Mouse (Mus musculus): Measurements from ENCODE around the gene Optn. TPM values are rescaled to one million over a fixed set of nuclear protein-coding genes. Genes with fewer than 3 reads are reported as not detected.

Gene Optn
- polyA plus RNA-seq, 1 experiment from 2014 or later = 4.3 TPM

GRCm38 (mm10) chr2:5027057-5027456, 36.8 kb downstream of the Optn start:
- Histone ChIP-seq H3K27ac (ENCODE audit: low read depth, low read length) (no peak overlapping the region), H3K36me3 (ENCODE audit: control insufficient read depth, insufficient read depth, low read length) (no peaks in the 10 kb centered on the region), H3K27me3 (ENCODE audit: control insufficient read depth, insufficient read depth, low read length) (no peaks in the 10 kb centered on the region), H3K4me1 (ENCODE audit: control insufficient read depth, insufficient read depth, low read length) (no peaks in the 10 kb centered on the region), H3K4me2 (no peak overlapping the region), H3K4me3 (ENCODE audit: low read depth, low read length) (no peak overlapping the region), H3K9ac (ENCODE audit: low read length) (no peak overlapping the region), H3K9me3 (ENCODE audit: control insufficient read depth, low read length) (no peaks in the 10 kb centered on the region)
- DNase-seq (ENCODE audit: low spot score, missing footprints) (no peak), ATAC-seq (ENCODE audit: low FRiP score) (no peak)
- 65% methylated on average over 6 of the region's 6 CpGs for WGBS

DNA sequence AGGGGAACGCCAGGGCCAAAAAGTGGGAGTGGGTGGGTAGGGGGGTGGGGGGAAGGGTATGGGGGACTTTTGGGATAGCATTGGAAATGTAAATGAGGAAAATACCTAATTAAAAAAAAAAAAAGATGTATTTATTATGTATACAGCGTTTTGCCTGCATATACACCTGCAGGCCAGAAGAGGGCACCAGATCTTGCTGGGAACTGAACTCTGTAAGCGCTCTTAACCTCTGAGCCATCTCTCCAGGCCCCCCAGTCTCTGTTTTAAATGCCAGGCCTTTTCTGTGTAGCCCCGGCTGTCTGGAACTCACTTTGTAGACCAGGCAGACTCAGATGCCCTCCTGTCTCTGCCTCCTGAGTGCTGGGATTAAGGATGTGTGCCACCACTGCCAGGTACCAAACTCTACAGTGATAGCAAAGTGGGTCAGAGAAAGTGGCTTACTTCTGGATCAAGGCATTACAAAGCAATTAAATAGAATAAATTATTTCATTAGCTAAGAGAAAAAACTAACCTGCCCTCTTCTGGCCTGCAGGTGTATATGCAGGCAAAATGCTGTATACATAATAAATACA, 38.6 kb downstream of the Optn start:
- H3K4me1 ChIP-seq (ENCODE audit: control insufficient read depth, insufficient read depth, low read length) = no peaks in the 10 kb centered on the region
- no peaks in the 10 kb centered on the region for H3K27me3 ChIP-seq (ENCODE audit: control insufficient read depth, insufficient read depth, low read length)
- DNase-seq (ENCODE audit: low spot score, missing footprints) (no peak), ATAC-seq (ENCODE audit: low FRiP score) (no peak)
- 41% methylated on average over 3 of the region's 4 CpGs for WGBS
- H3K9me3 ChIP-seq (ENCODE audit: control insufficient read depth, low read length) = no peaks in the 10 kb centered on the region
- H3K4me2 ChIP-seq = no peak overlapping the region
- H3K9ac ChIP-seq (ENCODE audit: low read length) = no peak overlapping the region
- H3K4me3 ChIP-seq (ENCODE audit: low read depth, low read length) = no peak overlapping the region
- H3K27ac ChIP-seq (ENCODE audit: low read depth, low read length) = no peak overlapping the region
- no peaks in the 10 kb centered on the region for H3K36me3 ChIP-seq (ENCODE audit: control insufficient read depth, insufficient read depth, low read length)

GRCm38 (mm10) chr2:5023699-5024399, 40.0 kb downstream of the Optn start:
- ATAC-seq (ENCODE audit: low FRiP score) = no peak

DNA sequence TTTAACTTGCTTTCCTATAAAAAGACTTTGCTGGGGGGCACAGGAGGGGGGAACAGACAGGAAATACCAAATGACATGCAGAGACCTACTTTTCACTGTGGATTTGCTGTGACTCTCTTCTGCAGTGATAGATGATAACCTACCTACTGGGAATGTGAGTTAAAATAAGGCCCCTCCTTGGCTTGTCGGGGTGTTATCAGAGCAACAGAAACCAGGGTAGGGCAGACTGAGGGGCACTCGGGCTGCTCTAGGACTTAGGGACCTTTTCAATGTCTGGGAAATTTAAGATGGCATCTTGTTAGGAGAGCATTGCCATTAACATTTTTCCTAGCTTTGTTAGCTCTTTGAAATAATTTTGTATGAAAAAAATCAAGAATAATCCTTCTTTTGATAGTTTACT, 40.6 kb downstream of the Optn start:
- Histone ChIP-seq H3K27ac (ENCODE audit: low read depth, low read length) (no peak overlapping the region), H3K9ac (ENCODE audit: low read length) (no peak overlapping the region), H3K9me3 (ENCODE audit: control insufficient read depth, low read length) (no peaks in the 10 kb centered on the region), H3K36me3 (ENCODE audit: control insufficient read depth, insufficient read depth, low read length) (no peaks in the 10 kb centered on the region), H3K4me2 (no peak overlapping the region), H3K27me3 (ENCODE audit: control insufficient read depth, insufficient read depth, low read length) (no peaks in the 10 kb centered on the region), H3K4me1 (ENCODE audit: control insufficient read depth, insufficient read depth, low read length) (no peaks in the 10 kb centered on the region), H3K4me3 (ENCODE audit: low read depth, low read length) (no peak overlapping the region)
- DNase-seq (ENCODE audit: low spot score, missing footprints) = no peak
- 84% methylated on average over 2 of the region's 2 CpGs for WGBS
- ATAC-seq (ENCODE audit: low FRiP score) = no peak

More at GRCm38 (mm10) chr2:5023699-5024399, 40.0 kb downstream of the Optn start:
- no peaks in the 10 kb centered on the region for H3K4me1 ChIP-seq (ENCODE audit: control insufficient read depth, insufficient read depth, low read length)
- H3K9me3 ChIP-seq (ENCODE audit: control insufficient read depth, low read length) = no peaks in the 10 kb centered on the region
- DNase-seq (ENCODE audit: low spot score, missing footprints) = no peak
- H3K27me3 ChIP-seq (ENCODE audit: control insufficient read depth, insufficient read depth, low read length) = no peaks in the 10 kb centered on the region
- H3K27ac ChIP-seq (ENCODE audit: low read depth, low read length) = no peak overlapping the region
- H3K4me3 ChIP-seq (ENCODE audit: low read depth, low read length) = no peak overlapping the region
- WGBS = 87% methylated on average over 14 of the region's 14 CpGs
- no peaks in the 10 kb centered on the region for H3K36me3 ChIP-seq (ENCODE audit: control insufficient read depth, insufficient read depth, low read length)
- H3K9ac ChIP-seq (ENCODE audit: low read length) = no peak overlapping the region
- H3K4me2 ChIP-seq = no peak overlapping the region

DNA sequence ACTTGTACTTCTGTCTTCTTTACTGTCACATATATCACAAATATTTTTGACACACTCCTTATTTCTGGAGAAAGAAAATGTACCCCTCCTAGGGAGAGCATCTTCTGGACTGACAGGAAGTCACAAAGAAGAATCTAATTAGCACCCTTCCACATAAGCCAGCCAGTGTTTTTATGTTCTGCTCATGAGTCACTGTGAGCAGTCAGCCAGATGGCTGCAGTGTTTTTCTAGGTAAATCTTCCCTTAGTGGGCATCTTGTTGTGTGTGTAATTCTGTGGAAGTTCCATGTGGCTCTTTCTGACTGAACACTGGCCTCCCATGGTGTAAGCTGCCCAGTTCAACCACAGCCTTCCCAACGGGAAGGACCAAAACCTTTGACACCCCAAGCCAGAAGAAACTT, 44.1 kb downstream of the Optn start:
- DNase-seq (ENCODE audit: low spot score, missing footprints) (no peak), ATAC-seq (ENCODE audit: low FRiP score) (no peak)
- Histone ChIP-seq H3K9me3 (ENCODE audit: control insufficient read depth, low read length) (no peaks in the 10 kb centered on the region), H3K27ac (ENCODE audit: low read depth, low read length) (no peak overlapping the region), H3K36me3 (ENCODE audit: control insufficient read depth, insufficient read depth, low read length) (no peaks in the 10 kb centered on the region), H3K4me2 (no peak overlapping the region), H3K4me3 (ENCODE audit: low read depth, low read length) (no peak overlapping the region), H3K27me3 (ENCODE audit: control insufficient read depth, insufficient read depth, low read length) (no peaks in the 10 kb centered on the region), H3K9ac (ENCODE audit: low read length) (no peak overlapping the region), H3K4me1 (ENCODE audit: control insufficient read depth, insufficient read depth, low read length) (no peaks in the 10 kb centered on the region)
- WGBS = 65% methylated on average over 1 of the region's 1 CpGs

DNA sequence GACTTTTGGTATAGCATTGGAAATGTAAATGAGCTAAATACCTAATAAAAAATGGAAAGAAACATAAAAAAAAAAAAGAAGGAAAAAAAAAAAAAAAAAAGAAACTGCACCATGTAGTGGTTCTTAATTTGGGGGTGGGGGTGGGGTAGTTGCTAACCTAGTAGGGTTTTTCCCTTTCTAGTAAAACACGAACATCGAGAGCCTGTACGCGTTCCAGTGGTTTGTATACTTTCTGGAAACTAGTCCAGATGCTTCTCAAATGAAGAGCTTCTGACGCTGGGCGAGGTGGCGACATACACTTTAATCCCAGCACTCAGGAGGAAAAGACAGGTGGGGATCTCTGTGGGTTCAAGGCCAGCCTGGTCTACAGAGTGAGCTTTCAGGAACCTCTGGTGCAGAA, 46.9 kb downstream of the Optn start:
- Histone ChIP-seq H3K9ac (ENCODE audit: low read length) (no peak overlapping the region), H3K4me3 (ENCODE audit: low read depth, low read length) (no peak overlapping the region), H3K4me2 (no peak overlapping the region), H3K9me3 (ENCODE audit: control insufficient read depth, low read length) (no peaks in the 10 kb centered on the region), H3K27me3 (ENCODE audit: control insufficient read depth, insufficient read depth, low read length) (no peaks in the 10 kb centered on the region), H3K27ac (ENCODE audit: low read depth, low read length) (no peak overlapping the region), H3K4me1 (ENCODE audit: control insufficient read depth, insufficient read depth, low read length) (peaks cover 4% of the 10 kb centered on the region; the same call in 1 of the 2 replicates), H3K36me3 (ENCODE audit: control insufficient read depth, insufficient read depth, low read length) (no peaks in the 10 kb centered on the region)
- 91% methylated on average over 7 of the region's 7 CpGs for WGBS
- no peak for DNase-seq (ENCODE audit: low spot score, missing footprints)
- no peak for ATAC-seq (ENCODE audit: low FRiP score)

DNA sequence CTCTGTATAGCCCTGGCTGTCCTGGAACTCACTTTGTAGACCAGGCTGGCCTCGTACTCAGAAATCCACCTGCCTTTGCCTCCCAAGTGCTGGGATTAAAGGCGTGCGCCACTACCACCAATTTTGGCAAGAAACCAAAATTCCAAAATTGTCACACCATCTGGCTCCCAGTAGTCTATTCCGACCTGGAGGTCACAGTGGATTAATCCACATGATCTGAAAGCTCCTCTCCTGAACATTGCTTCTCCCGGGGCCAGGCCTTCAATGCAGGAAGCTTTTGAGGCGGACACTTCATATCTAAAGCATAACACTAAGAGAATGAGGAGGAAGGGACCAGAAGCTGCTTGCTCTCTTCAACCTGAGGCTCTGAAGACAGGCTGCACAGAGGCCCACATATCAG, 48.3 kb downstream of the Optn start:
- Histone ChIP-seq H3K36me3 (ENCODE audit: control insufficient read depth, insufficient read depth, low read length) (no peaks in the 10 kb centered on the region), H3K9ac (ENCODE audit: low read length) (no peak overlapping the region), H3K27ac (ENCODE audit: low read depth, low read length) (no peak overlapping the region), H3K4me2 (no peak overlapping the region), H3K9me3 (ENCODE audit: control insufficient read depth, low read length) (no peaks in the 10 kb centered on the region), H3K4me3 (ENCODE audit: low read depth, low read length) (no peak overlapping the region), H3K27me3 (ENCODE audit: control insufficient read depth, insufficient read depth, low read length) (no peaks in the 10 kb centered on the region), H3K4me1 (ENCODE audit: control insufficient read depth, insufficient read depth, low read length) (peaks cover 10% of the 10 kb centered on the region; the same call in 1 of the 2 replicates)
- WGBS = 89% methylated on average over 6 of the region's 6 CpGs
- ATAC-seq (ENCODE audit: low FRiP score) (no peak), DNase-seq (ENCODE audit: low spot score, missing footprints) (no peak)

DNA sequence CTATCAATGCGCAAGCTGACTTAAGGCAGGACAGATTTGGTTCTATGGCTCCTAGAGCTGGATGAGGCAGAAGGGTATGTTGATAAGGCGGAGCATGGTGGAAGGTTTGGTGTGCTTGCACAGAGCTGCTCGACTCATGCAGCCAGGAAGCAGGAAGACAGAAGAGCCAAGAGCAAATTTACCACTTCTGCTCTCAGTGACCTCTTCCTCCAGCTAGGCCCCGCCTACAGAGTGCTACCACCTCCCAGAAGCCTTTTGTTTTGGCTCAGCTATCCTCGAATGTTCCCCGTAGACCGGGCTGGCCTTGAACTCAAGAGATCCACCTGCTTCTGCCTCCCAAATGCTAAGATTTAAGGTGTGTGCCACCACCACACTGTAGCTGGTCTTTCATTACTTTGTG, 49.2 kb downstream of the Optn start:
- 81% methylated on average over 7 of the region's 7 CpGs for WGBS
- H3K4me1 ChIP-seq (ENCODE audit: control insufficient read depth, insufficient read depth, low read length) = peaks cover 10% of the 10 kb centered on the region; the same call in 1 of the 2 replicates
- DNase-seq (ENCODE audit: low spot score, missing footprints) (no peak), ATAC-seq (ENCODE audit: low FRiP score) (no peak)
- no peak overlapping the region for H3K9ac ChIP-seq (ENCODE audit: low read length)
- no peak overlapping the region for H3K4me2 ChIP-seq
- no peak overlapping the region for H3K27ac ChIP-seq (ENCODE audit: low read depth, low read length)
- H3K36me3 ChIP-seq (ENCODE audit: control insufficient read depth, insufficient read depth, low read length) = no peaks in the 10 kb centered on the region
- H3K4me3 ChIP-seq (ENCODE audit: low read depth, low read length) = no peak overlapping the region
- no peaks in the 10 kb centered on the region for H3K9me3 ChIP-seq (ENCODE audit: control insufficient read depth, low read length)
- no peaks in the 10 kb centered on the region for H3K27me3 ChIP-seq (ENCODE audit: control insufficient read depth, insufficient read depth, low read length)

DNA sequence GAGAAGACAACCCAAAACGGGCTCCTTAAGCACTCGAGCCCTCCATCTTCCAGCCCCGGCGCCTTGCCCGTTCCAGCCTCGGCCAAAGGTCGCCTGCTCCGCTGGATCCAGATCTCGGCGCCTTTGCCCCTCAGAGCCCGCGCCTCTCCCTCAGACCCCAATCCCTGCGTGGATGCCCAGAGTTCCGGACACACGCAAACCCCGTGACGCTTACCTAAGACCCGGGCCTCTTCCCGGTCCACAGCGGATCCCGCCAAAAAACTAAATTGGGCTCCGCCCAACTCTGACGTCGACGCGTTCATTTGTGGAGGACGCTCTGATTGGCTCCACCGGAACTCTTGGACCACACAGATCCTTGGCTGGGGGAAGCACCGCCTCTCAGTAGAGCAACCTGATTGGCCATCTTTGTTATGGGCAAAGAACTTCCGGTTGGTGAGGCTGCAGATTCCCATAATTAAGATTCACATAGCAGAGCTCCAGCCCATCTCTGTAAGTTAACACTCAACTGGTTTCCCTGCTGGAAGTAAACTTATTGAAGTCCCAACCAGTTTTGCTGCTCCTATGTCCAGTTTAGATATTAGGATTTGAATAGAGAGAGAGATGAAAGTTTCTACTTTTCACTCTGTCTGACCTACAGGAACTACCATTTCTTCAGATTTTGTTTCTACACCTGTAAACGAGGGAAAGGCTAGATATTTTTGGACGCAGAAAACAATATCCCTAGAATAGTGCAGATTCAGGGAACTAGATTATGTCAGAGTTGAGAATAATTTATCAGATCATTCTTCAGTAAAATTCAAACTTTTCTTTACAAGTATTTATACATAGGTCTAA, 51.1 kb downstream of the Optn start, which contains the start of gene Mcm10:
TSS of gene Mcm10 (minus strand) at position 301 of the 834 bp plus-strand sequence.
- ATAC-seq (ENCODE audit: low FRiP score) (peak; percentile 100), DNase-seq (ENCODE audit: low spot score, missing footprints) (peak; percentile 100)
- Histone ChIP-seq H3K9me3 (ENCODE audit: control insufficient read depth, low read length) (no peaks in the 10 kb centered on the region), H3K36me3 (ENCODE audit: control insufficient read depth, insufficient read depth, low read length) (peaks cover 12% of the 10 kb centered on the region; the same call in 1 of the 2 replicates), H3K27ac (ENCODE audit: low read depth, low read length) (no peak within 1 kb of the TSS), H3K9ac (ENCODE audit: low read length) (peak within 1 kb of the TSS; percentile 69), H3K4me3 (ENCODE audit: low read depth, low read length) (peak within 1 kb of the TSS; percentile 56), H3K4me1 (ENCODE audit: control insufficient read depth, insufficient read depth, low read length) (peaks cover 10% of the 10 kb centered on the region; the same call in 1 of the 2 replicates), H3K27me3 (ENCODE audit: control insufficient read depth, insufficient read depth, low read length) (no peaks in the 10 kb centered on the region), H3K4me2 (peak within 1 kb of the TSS; percentile 46)
- WGBS = 4% methylated on average over 32 of the region's 32 CpGs
